In the genomic region with DNA sequence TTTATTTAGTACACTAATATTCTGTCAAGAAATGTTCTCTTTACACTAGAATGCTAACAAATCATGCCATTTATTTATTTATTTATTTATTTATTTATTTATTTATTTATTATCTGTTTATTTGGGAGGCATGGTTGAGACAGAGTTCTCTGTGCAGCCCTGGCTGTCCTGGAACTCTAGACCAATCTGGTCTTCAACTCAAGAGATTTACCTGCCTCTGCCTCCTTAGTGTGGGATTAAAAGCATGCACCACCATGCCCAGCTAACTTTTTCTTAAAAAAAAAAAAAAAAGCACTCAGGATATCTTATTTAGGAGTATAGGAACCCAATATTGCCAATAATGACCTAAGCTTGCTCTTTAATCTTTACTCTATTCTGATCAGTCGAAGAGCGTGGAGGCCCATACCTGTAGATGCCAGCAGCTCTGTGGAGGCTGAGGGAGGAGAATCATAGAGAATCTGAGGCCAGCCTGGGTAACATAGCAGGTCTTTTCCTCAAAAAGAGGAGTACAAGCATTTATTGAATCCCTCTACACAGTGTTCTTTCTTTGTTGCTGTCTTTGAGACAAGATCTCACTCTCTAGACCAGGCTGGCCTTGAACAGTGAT, we compare ENCODE assay signal across 8 mouse cellular contexts. TPM values are rescaled to one million over a fixed set of nuclear protein-coding genes. Genes with fewer than 3 reads are reported as not detected.
DNase-seq lines count a peak whose midpoint lies in the region; ATAC-seq and TF ChIP-seq lines count a peak whose summit lies in the region.

No protein-coding gene starts in this region.

- no peaks in the 10 kb centered on the region for H3K27me3 ChIP-seq in intestine, embryonic 16.5 days (replicated peaks; ENCODE audit: control insufficient read depth, insufficient read depth, low read length)
- no peaks in the 10 kb centered on the region for H3K27me3 ChIP-seq in intestine, postnatal 0 days (replicated peaks; ENCODE audit: control insufficient read depth, insufficient read depth, low read length)
- no peaks in the 10 kb centered on the region for H3K27me3 ChIP-seq in embryonic facial prominence, embryonic 12.5 days
- H3K27me3 ChIP-seq in hindbrain, embryonic 16.5 days (replicated peaks; ENCODE audit: control insufficient read depth, insufficient read depth, low read length), result no peaks in the 10 kb centered on the region
- H3K27me3 ChIP-seq in midbrain, embryonic 15.5 days (replicated peaks), result no peaks in the 10 kb centered on the region

- no peaks in the 10 kb centered on the region for H3K36me3 ChIP-seq in intestine, embryonic 16.5 days (ENCODE audit: control insufficient read depth, insufficient read depth, low read length)
- peaks cover 4% of the 10 kb centered on the region; the same call in 1 of the 2 replicates for H3K36me3 ChIP-seq in intestine, postnatal 0 days (ENCODE audit: control insufficient read depth, insufficient read depth)
- H3K36me3 ChIP-seq in embryonic facial prominence, embryonic 12.5 days, result peaks cover 2% of the 10 kb centered on the region; the same call in 1 of the 2 replicates
- H3K36me3 ChIP-seq in hindbrain, embryonic 16.5 days (ENCODE audit: control insufficient read depth, insufficient read depth, low read length), result no peaks in the 10 kb centered on the region
- H3K36me3 ChIP-seq in midbrain, embryonic 15.5 days (replicated peaks), result no peaks in the 10 kb centered on the region

- H3K4me2 ChIP-seq in intestine, embryonic 16.5 days (ENCODE audit: low read depth, low read length), result no peak overlapping the region
- no peak overlapping the region for H3K4me2 ChIP-seq in intestine, postnatal 0 days (replicated peaks; ENCODE audit: low read depth)
- no peak overlapping the region for H3K4me2 ChIP-seq in embryonic facial prominence, embryonic 12.5 days (replicated peaks)
- peak overlapping the region; percentile 22 for H3K4me2 ChIP-seq in hindbrain, embryonic 16.5 days (ENCODE audit: low read length)
- peak overlapping the region; percentile 83; the same call in 1 of the 2 replicates for H3K4me2 ChIP-seq in midbrain, embryonic 15.5 days

- WGBS in intestine, embryonic 16.5 days, result 96% methylated on average over 2 of the region's 2 CpGs
- 92% methylated on average over 2 of the region's 2 CpGs for WGBS in intestine, postnatal 0 days
- 97% methylated on average over 2 of the region's 2 CpGs for WGBS in embryonic facial prominence, embryonic 12.5 days
- 98% methylated on average over 2 of the region's 2 CpGs for WGBS in hindbrain, embryonic 16.5 days
- 98% methylated on average over 2 of the region's 2 CpGs for WGBS in midbrain, embryonic 15.5 days

- H3K27ac ChIP-seq in intestine, embryonic 16.5 days (ENCODE audit: low read length), result no peak overlapping the region
- H3K27ac ChIP-seq in intestine, postnatal 0 days (ENCODE audit: low read depth, low read length), result no peak overlapping the region
- H3K27ac ChIP-seq in embryonic facial prominence, embryonic 12.5 days, result peak overlapping the region; percentile 93; the same call in 1 of the 2 replicates
- H3K27ac ChIP-seq in hindbrain, embryonic 16.5 days (ENCODE audit: low read depth, low read length), result peak overlapping the region; percentile 95
- H3K27ac ChIP-seq in midbrain, embryonic 15.5 days, result peak overlapping the region; percentile 97

- TF ChIP-seq CTCF in intestine, postnatal 0 days (IDR thresholded peaks at IDR 0.05; ENCODE audit: low read depth), result no peak

- H3K4me1 ChIP-seq in intestine, embryonic 16.5 days (ENCODE audit: control insufficient read depth, insufficient read depth, low read length), result no peaks in the 10 kb centered on the region
- H3K4me1 ChIP-seq in intestine, postnatal 0 days (replicated peaks; ENCODE audit: control insufficient read depth, insufficient read depth, low read length), result peaks cover 5% of the 10 kb centered on the region; the same call in 1 of the 2 replicates
- 0 out of 2 replicates have a peak, but pooled peaks cover 4% of the 10 kb centered on the region for H3K4me1 ChIP-seq in embryonic facial prominence, embryonic 12.5 days
- H3K4me1 ChIP-seq in hindbrain, embryonic 16.5 days (ENCODE audit: control insufficient read depth, insufficient read depth, low read depth, low read length), result peaks cover 6% of the 10 kb centered on the region
- H3K4me1 ChIP-seq in midbrain, embryonic 15.5 days, result peaks cover 8% of the 10 kb centered on the region

- no peak for DNase-seq in cerebellum, adult 9-11 months
- DNase-seq in left cerebral cortex, postnatal 36 days (ENCODE audit: low spot score in 2 of 2), result no peak
- DNase-seq in adrenal gland, adult (ENCODE audit: inconsistent age in 2 of 2, low spot score in 1 of 2), result no peak

- no peaks in the 10 kb centered on the region for H3K9me3 ChIP-seq in intestine, embryonic 16.5 days (ENCODE audit: control insufficient read depth, low read length)
- no peaks in the 10 kb centered on the region for H3K9me3 ChIP-seq in intestine, postnatal 0 days (ENCODE audit: control insufficient read depth)
- no peaks in the 10 kb centered on the region for H3K9me3 ChIP-seq in embryonic facial prominence, embryonic 12.5 days
- no peaks in the 10 kb centered on the region for H3K9me3 ChIP-seq in hindbrain, embryonic 16.5 days (ENCODE audit: control insufficient read depth, low read length)
- no peaks in the 10 kb centered on the region for H3K9me3 ChIP-seq in midbrain, embryonic 15.5 days

- no peak overlapping the region for H3K9ac ChIP-seq in intestine, embryonic 16.5 days (ENCODE audit: low read depth, low read length)
- no peak overlapping the region for H3K9ac ChIP-seq in intestine, postnatal 0 days (ENCODE audit: low read depth, low read length)
- no peak overlapping the region for H3K9ac ChIP-seq in embryonic facial prominence, embryonic 12.5 days
- no peak overlapping the region for H3K9ac ChIP-seq in hindbrain, embryonic 16.5 days (ENCODE audit: low read depth, low read length)
- H3K9ac ChIP-seq in midbrain, embryonic 15.5 days, result no peak overlapping the region

- peak; percentile 24 for ATAC-seq in intestine, embryonic 16.5 days
- no peak; the same call in 1 of the 2 replicates for ATAC-seq in intestine, postnatal 0 days
- ATAC-seq in embryonic facial prominence, embryonic 12.5 days (ENCODE audit: insufficient number of reproducible peaks, insufficient read depth, low FRiP score, low TSS enrichment), result no peak
- ATAC-seq in hindbrain, embryonic 16.5 days, result no peak
- ATAC-seq in midbrain, embryonic 15.5 days (replicated peaks), result peak; percentile 55

- peak overlapping the region; percentile 68; the same call in 1 of the 2 replicates for H3K4me3 ChIP-seq in intestine, embryonic 16.5 days (ENCODE audit: low read length)
- no peak overlapping the region for H3K4me3 ChIP-seq in intestine, postnatal 0 days (ENCODE audit: low read depth, low read length)
- peak overlapping the region; percentile 70 for H3K4me3 ChIP-seq in embryonic facial prominence, embryonic 12.5 days
- peak overlapping the region; percentile 69 for H3K4me3 ChIP-seq in hindbrain, embryonic 16.5 days (ENCODE audit: low read length)
- H3K4me3 ChIP-seq in midbrain, embryonic 15.5 days, result 0 out of 2 replicates have a peak overlapping the region, but pooled peaks have one; percentile 89

- intact Hi-C loops in left cerebral cortex, postnatal 36 days (cut with DNase I), result loop anchor here (5.0 kb wide), 1 partner anchor 265 kb away; the partner anchor contains the start of gene Sh3rf1

RNA-seq across cellular contexts. Expression of gene Cbr4, which starts 0.5 kb away (rescaled TPM):
- 36.7 and 38.7 TPM in 2 replicates for polyA plus RNA-seq in intestine, embryonic 16.5 days (2015; fragmentation: Nextera tagmentation; extraction: Ambion mirVana)
- 50.2 and 51.2 TPM in 2 replicates for polyA plus RNA-seq in intestine, postnatal 0 days (2015; fragmentation: Nextera tagmentation; extraction: Ambion mirVana)
- 20.3 and 29.4 TPM in 2 replicates for polyA plus RNA-seq in embryonic facial prominence, embryonic 12.5 days (2016; fragmentation: Nextera tagmentation; extraction: Ambion mirVana)
- 19.7 and 21.1 TPM in 2 replicates for polyA plus RNA-seq in hindbrain, embryonic 16.5 days (2015; fragmentation: Nextera tagmentation; extraction: Ambion mirVana)
- 16.1 and 18.6 TPM in 2 replicates for polyA plus RNA-seq in midbrain, embryonic 15.5 days (2015; fragmentation: Nextera tagmentation; extraction: Ambion mirVana)
- 10 to 100 TPM; 21.5 to 23.4 TPM for total RNA-seq in left cerebral cortex, postnatal 36 days (2021)

Comparison
In these comparisons a context has a peak if more than half of its experiments do, and no peak if none do; other contexts are left out.
1. ATAC-seq: peak in intestine, embryonic 16.5 days (single experiment) and midbrain, embryonic 15.5 days (single experiment); none in intestine, postnatal 0 days (single experiment), embryonic facial prominence, embryonic 12.5 days (single experiment) and hindbrain, embryonic 16.5 days (single experiment).
2. H3K27ac ChIP-seq: peak in embryonic facial prominence, embryonic 12.5 days (single experiment), hindbrain, embryonic 16.5 days (single experiment) and midbrain, embryonic 15.5 days (single experiment); none in intestine, embryonic 16.5 days (single experiment) and intestine, postnatal 0 days (single experiment).
3. H3K4me2 ChIP-seq: peak in hindbrain, embryonic 16.5 days (single experiment) and midbrain, embryonic 15.5 days (single experiment); none in intestine, embryonic 16.5 days (single experiment), intestine, postnatal 0 days (single experiment) and embryonic facial prominence, embryonic 12.5 days (single experiment).